Mouse (Mus musculus) natural killer cell, adult 2 months (primary cell): Measurements from ENCODE around the gene Ppp1r3g.
"Not testable (repeated sequence)": the region's sequence is repeated elsewhere in the genome, so short reads cannot be mapped to it uniquely, and the experiment has no call there.

Experiments used
- DNase-seq, 2 experiments: peaks; one replicate each; pipeline ENCODE4 v3.0.0; 2022; ENCODE audit warnings: low spot score in 2 of 2

The Ppp1r3g gene

DNA sequence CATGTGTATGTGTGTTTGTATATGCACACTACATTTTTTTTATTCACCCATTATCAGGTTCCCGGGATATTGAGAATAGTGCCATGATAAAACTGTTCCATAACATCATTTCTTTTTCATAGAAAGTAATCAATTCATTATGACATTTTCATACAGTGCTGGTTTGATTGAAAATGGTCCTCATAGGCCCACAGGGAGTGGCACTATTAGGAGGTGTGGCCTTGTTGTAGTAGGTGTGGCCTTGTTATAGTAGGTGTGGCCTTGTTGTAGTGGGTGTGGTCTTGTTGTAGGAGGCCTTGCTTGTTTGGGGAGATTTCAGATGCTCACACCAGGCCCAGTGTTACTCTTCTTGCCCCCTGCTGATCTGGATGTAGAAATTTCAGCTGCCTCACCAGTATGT is at the start of gene Ppp1r3g:
Gene Ppp1r3g, plus strand, starts transcription at position 301 of the 400 bp plus-strand sequence.
- DNase-seq = no peak

GRCm38 (mm10) chr13:35911476-35911875 is 47.2 kb upstream of the Ppp1r3g start:
- no peak for DNase-seq

DNA sequence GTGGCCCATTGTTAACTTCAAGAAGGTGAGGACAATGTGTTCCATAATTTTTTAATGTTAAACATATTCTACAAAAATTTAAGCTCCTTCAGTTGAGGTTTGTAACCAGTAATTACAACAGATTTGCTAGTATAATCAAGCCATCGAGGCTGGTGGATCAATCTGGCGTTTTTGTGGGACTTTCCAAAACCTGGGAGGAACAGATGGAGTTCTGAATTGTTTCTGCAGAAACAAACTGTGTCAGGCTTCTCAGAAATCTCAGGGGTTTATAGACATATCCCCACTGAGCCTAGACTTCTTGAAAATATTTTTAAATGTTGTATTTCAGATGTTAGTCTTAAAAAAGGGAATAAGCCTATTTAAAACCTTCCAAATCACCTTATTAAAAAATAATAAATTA is 20.6 kb upstream of the Ppp1r3g start:
- DNase-seq = no peak

- no peak for DNase-seq
Observed at GRCm38 (mm10) chr13:35939871-35940665, 18.6 kb upstream of the Ppp1r3g start.

DNA sequence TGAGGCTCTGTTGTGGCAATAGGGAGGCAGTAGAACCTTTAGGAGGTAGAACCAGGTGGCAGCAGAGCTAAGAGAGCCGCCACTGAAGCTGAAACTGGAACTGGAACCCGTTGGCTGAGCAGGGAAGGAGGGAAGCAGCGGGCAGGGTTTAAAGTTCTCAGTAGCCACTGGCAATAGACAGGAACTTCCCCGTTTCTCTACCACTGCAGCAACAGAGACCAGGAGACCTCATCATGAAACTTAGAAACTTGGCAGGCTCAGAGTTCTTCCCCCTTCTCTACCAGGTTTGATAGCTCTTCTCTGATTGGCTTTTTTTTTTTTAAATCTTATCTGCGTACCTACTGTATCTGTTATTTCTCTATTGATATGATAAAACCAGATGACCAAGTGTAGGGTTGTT is 17.7 kb upstream of the Ppp1r3g start:
- no peak for DNase-seq

- no peak for DNase-seq
Observed at GRCm38 (mm10) chr13:35946659-35947353, 11.8 kb upstream of the Ppp1r3g start.

- DNase-seq = peak; percentile 29 to 50
Observed at GRCm38 (mm10) chr13:35947354-35948000, 11.2 kb upstream of the Ppp1r3g start.

GRCm38 (mm10) chr13:35949814-35950455 is 8.7 kb upstream of the Ppp1r3g start:
- DNase-seq = no peak

GRCm38 (mm10) chr13:35959391-35960067 is 890 bp downstream of the Ppp1r3g start:
- DNase-seq = no peak

DNA sequence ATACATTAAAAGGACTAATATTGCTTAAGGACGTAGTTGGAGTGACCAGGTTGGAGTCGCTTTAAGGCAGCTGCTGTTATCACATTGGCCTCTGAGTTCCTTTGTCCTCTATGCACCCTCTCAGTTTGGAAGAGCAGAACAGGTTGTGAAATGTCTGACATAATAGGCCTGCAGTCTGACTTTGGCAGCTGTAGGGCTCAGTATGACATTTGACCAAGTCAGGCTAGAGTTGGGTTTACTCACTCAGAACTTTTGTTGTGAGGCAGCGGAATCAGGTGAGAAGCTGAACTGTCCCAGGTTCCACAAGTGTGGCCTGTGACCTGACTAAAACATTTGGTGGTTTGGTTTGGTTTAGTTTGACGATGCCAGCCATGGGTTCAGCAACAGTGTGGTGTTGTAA is 4.9 kb downstream of the Ppp1r3g start:
- DNase-seq = no peak

DNA sequence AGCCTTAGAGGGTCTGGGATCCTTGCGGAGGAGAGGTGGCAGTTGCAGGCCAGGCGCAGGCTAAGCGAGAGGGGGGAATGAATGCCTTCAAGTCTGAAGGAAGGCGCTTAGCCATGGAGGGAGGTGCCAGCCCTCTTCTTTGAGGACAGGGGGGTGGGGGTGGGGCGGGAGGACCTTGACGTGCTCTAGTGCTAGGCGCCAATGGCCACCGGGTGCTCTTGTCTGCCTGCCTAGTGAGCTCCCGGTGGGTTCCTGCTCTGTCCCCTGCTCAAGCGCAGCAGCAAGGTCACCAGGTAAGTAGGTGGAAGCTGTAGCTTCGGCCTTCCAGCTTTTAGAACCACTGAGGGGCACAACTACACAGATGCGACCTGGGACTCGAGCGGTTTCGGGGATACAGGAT is 9.1 kb downstream of the Ppp1r3g start:
- DNase-seq = no peak

- no peak for DNase-seq
Observed at GRCm38 (mm10) chr13:35968131-35968718, 9.6 kb downstream of the Ppp1r3g start.

DNA sequence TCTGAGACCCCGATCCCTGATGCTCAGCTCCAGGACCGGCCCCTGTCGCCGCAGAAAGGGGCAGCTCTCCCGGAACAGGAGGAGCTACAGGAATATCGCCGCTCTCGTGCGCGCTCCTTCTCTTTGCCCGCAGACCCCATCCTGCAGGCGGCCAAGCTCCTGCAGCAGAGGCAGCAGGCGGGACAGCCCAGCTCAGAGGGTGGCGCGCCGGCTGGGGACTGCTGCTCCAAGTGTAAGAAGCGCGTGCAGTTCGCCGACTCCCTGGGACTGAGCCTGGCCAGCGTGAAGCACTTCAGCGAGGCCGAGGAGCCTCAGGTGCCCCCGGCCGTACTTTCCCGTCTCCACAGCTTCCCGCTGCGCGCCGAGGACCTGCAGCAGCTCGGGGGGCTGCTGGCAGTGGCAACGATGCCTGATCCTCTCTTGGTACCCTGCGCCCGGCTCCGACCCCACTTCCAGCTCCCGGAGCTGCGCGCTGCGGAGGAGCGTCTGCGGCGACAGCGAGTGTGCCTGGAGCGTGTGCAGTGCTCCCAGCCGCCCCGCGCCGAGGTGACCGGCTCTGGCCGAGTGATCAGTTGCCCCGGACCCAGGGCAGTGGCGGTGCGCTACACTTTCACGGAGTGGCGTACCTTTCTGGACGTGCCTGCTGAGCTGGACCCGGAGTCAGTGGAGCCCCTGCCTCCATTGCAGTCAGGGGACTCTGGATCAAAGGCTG is 10.2 kb downstream of the Ppp1r3g start:
- DNase-seq = no peak

DNA sequence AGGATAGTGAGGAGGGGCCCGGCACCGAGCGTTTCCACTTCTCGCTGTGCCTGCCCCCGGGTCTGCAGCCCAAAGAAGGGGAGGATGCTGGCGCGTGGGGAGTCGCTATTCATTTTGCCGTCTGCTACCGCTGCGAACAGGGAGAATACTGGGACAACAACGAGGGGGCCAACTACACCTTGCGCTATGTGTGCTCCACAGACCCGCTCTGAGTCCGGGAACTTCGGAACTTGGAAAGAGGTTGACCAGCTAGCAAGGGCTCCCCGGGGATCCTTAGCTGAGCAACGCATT is 10.7 kb downstream of the Ppp1r3g start:
- no peak for DNase-seq

DNA sequence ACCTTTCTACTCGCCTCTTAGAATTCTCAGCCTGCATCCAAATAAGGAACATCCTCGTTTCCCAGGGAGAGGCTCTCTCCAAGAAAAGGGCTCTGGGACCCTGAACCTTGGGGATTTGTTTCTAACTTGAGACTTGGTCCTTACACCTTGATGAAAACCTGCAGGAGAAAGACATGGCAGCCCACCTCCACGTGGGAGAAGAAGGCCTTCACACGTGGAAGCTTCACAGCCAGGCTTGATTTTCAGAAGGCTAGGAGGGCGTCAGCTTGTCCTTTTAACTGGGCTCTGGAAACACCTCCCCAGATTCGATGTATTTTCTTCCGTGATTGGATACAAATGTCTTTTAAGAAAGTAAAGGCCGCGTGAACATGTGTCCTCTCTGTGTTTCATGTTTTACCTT is 11.2 kb downstream of the Ppp1r3g start:
- no peak for DNase-seq

DNA sequence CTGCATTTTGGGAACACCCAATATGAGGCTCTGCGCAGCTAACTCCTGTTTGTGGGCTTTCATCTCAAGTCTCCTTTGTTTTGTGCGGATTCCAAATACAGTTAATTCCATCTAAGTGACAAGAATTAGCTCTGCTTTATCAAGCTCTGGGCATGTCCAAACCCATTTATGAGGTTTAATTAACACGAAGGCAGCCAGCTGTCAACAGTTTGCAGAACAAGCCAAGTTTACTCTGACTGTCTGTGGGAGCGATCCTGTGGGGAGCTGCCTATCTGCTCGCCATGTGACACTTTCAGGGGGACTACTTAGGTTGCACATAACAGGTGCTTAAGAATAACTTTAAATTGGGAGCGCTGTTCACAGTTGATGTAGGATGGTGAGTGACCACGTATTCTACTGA is 18.3 kb downstream of the Ppp1r3g start:
- no peak for DNase-seq

GRCm38 (mm10) chr13:35980471-35980870 is 21.8 kb downstream of the Ppp1r3g start:
- DNase-seq = no peak

DNA sequence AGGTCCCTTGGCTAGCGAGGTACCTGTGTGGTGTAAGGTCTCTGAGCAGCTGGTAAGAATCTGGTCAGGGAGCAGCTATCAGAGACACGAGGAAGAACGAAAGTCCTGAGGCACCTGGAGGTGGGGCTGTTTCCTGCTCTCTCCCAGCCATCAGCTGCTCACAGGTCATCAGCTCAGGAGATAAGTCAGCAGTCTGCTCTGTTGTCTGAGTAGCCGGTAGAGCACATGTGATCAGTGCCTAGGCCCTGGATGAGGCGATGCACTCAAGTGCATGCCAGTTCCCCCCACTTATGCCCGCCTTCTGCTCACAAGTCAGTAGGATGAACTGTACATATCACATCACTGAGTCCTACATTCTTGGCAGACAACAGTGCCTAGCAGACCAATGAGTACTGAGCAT is 24.3 kb downstream of the Ppp1r3g start:
- no peak for DNase-seq

GRCm38 (mm10) chr13:35989329-35989728 is 30.7 kb downstream of the Ppp1r3g start:
- DNase-seq = no peak

DNA sequence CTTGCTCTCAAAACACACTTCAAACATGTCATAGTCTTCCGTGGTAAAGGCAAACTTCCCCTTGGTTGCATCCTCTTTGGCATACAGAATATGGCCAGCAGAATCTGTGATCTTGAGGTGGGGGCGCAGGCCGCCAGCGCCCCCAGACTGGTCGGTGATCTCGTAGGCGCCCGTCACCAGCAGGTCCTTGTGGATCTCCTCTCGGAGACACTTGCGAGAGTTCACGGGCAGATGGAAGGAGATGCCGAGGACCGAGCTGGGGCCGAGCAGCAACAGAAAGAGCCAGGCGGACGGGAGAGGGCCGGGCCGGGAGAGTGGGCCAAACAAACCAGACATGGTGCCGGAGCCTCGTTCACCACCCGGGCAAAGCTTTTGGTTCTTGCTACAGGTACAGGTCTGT is 32.5 kb downstream of the Ppp1r3g start:
- DNase-seq = not testable (repeated sequence)

DNA sequence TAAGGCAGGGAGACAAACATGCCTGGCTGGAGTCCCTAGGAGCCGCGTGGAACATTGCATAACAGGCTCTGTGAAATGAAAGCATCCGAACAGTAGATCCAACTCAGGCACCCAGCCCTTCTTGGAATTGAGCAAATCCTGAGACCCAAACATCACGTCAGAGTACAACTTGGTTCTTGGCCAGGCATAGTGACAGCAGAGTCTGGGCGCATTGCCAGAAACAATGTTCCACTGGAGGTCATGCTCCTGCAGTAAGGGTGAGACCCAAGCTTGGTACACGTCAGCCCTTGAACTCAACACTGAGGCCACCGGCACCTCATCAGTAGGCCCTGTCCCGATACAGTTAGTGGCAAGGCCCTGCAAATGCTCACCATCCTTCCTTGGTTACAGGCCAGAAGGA is 35.4 kb downstream of the Ppp1r3g start:
- no peak for DNase-seq
